Mouse (Mus musculus): ENCODE results near the gene Vps41.

DNA sequence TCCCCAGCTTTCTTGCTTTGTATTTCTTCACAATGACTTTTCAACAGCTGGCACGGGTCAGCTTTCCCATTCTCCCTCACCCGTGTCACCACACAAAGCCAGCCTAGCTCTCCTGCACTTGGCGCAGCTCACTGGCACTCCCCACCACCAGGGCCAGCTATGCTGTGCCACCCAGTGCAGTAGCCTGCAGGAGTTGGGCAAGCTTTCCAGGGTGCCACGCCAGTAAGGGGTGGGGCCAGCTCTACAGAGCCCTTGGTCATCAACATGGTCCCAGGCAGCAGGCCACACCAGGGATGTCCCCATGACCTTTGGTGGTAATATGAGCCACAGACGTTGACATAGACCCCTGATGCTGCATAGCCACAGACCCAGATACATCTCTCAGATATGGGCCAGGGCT, 80.5 kb downstream of the Vps41 start:
- TF ChIP-seq CTCF (IDR thresholded peaks at IDR 0.05; ENCODE audit: low read depth, low read length) (no peak), POLR2A (IDR thresholded peaks at IDR 0.05; ENCODE audit: borderline replicate concordance, low read depth, low read length) (no peak)

Data from bone marrow macrophage, adult 2 months (primary cell).